Mouse (Mus musculus) kidney, postnatal 10 days (tissue): ENCODE results near the gene Olfr13.
"Not testable (repeated sequence)": the region's sequence is repeated elsewhere in the genome, so short reads cannot be mapped to it uniquely, and the experiment has no call there.

Source experiments
- DNase-seq: peaks from one replicate; pipeline ENCODE4 v3.0.0; 2021; ENCODE audit warnings: mixed read lengths

Olfr13 gene

GRCm38 (mm10) chr6:43171840-43172239 is at the start of gene Olfr13:
TSS of gene Olfr13 (plus strand) at chr6:43172140.
- DNase-seq, result no peak

GRCm38 (mm10) chr6:43146267-43146666 is 25.7 kb upstream of the Olfr13 start, which contains the start of gene Olfr237-ps1:
TSS of gene Olfr237-ps1 (plus strand) at chr6:43146567.
- DNase-seq, result not testable (repeated sequence)

GRCm38 (mm10) chr6:43159502-43159901 is 12.4 kb upstream of the Olfr13 start:
- no peak for DNase-seq

GRCm38 (mm10) chr6:43162982-43163381 is 9.0 kb upstream of the Olfr13 start, which contains the start of gene Olfr437:
TSS of gene Olfr437 (plus strand) at chr6:43163282.
- no peak for DNase-seq

- no peak for DNase-seq
These were observed 4.7 kb upstream of the Olfr13 start for GRCm38 (mm10) chr6:43167246-43167645.

GRCm38 (mm10) chr6:43178129-43178528 is 6.2 kb downstream of the Olfr13 start:
- no peak for DNase-seq

GRCm38 (mm10) chr6:43178584-43179501 is 6.9 kb downstream of the Olfr13 start:
- no peak for DNase-seq

- no peak for DNase-seq
These were observed 19.0 kb downstream of the Olfr13 start for GRCm38 (mm10) chr6:43190986-43191385.

- DNase-seq, result no peak
These were observed 24.8 kb downstream of the Olfr13 start, which contains the start of gene Olfr435 for GRCm38 (mm10) chr6:43196781-43197180. TSS of gene Olfr435 (plus strand) at chr6:43197146.

GRCm38 (mm10) chr6:43198094-43198493 is 26.2 kb downstream of the Olfr13 start:
- DNase-seq, result no peak

GRCm38 (mm10) chr6:43202786-43203185 is 30.8 kb downstream of the Olfr13 start:
- no peak for DNase-seq

GRCm38 (mm10) chr6:43205355-43205754 is 33.4 kb downstream of the Olfr13 start:
- DNase-seq, result no peak

GRCm38 (mm10) chr6:43212873-43213272 is 40.9 kb downstream of the Olfr13 start, which contains the start of gene Olfr434:
TSS of gene Olfr434 (plus strand) at chr6:43213021.
- DNase-seq, result not testable (repeated sequence)
